Mouse (Mus musculus) limb, embryonic 14.5 days (tissue): ENCODE data around the gene AC131692.1. TPM values are rescaled to one million over a fixed set of nuclear protein-coding genes. Genes with fewer than 3 reads are reported as not detected.
A peak's percentile ranks its signal among the peaks of the same experiment; 100 is the strongest.

ENCODE experiments used
- ATAC-seq: fragments of 200-750 bp; cut with Nextera tagmentation; 2 replicates; pipeline ENCODE4 v1.8.0; 2017; ENCODE audit warnings: low read depth, moderate number of reproducible peaks, moderate TSS enrichment; ENCODE audit not compliant: low FRiP score
- DNase-seq: peaks from one replicate; pipeline ENCODE4 v3.0.0-alpha.2; 2015; ENCODE audit warnings: low spot score
- H3K27ac ChIP-seq: fragments of 300-500 bp; sonication (generic); replicated peaks from 2 replicates; pipeline ENCODE4 v1.5.1; 2014; ENCODE audit warnings: low read depth, mild to moderate bottlenecking, low read length, moderate library complexity, mixed read lengths
- H3K27me3 ChIP-seq: fragments of 300-500 bp; sonication (generic); 2 replicates; pipeline ENCODE4 v1.6.1; 2014; ENCODE audit warnings: low read length, mixed read lengths; ENCODE audit not compliant: control insufficient read depth, insufficient read depth
- H3K36me3 ChIP-seq: fragments of 300-500 bp; sonication (generic); 2 replicates; pipeline ENCODE4 v1.6.1; 2014; ENCODE audit warnings: mild to moderate bottlenecking, low read length, moderate library complexity, mixed read lengths; ENCODE audit not compliant: control insufficient read depth, insufficient read depth
- H3K4me1 ChIP-seq: fragments of 300-500 bp; sonication (generic); 2 replicates; pipeline ENCODE4 v1.6.1; 2014; ENCODE audit warnings: antibody characterized with exemption, low read length, mixed read lengths; ENCODE audit not compliant: control insufficient read depth, insufficient read depth
- H3K4me2 ChIP-seq: fragments of 300-500 bp; sonication (generic); replicated peaks from 2 replicates; pipeline ENCODE4 v1.6.1; 2014; ENCODE audit warnings: low read depth, mild to moderate bottlenecking, low read length, moderate library complexity; ENCODE audit not compliant: severe bottlenecking
- H3K4me3 ChIP-seq: fragments of 300-500 bp; sonication (generic); replicated peaks from 2 replicates; pipeline ENCODE4 v1.5.1; 2014; ENCODE audit warnings: low read length
- H3K9ac ChIP-seq: fragments of 300-500 bp; sonication (generic); 2 replicates; pipeline ENCODE4 v1.6.1; 2014; ENCODE audit warnings: mild to moderate bottlenecking, low read depth, low read length, moderate library complexity; ENCODE audit not compliant: severe bottlenecking
- H3K9me3 ChIP-seq: fragments of 300-500 bp; sonication (generic); 2 replicates; pipeline ENCODE4 v1.6.1; 2016; ENCODE audit warnings: low read length; ENCODE audit not compliant: control insufficient read depth
- POLR2A ChIP-seq: fragments of 200-500 bp; IDR thresholded peaks from 2 replicates; pipeline ENCODE4 v1.8.0; 2012; ENCODE audit warnings: inconsistent platforms, mild to moderate bottlenecking, moderate library complexity, borderline replicate concordance; ENCODE audit not compliant: insufficient read depth, insufficient read length; ENCODE audit errors: extremely low read depth
- WGBS: fragments of 180-500 bp; shearing (Covaris S2); extraction: QIAGEN DNeasy Blood & Tissue Kit; methylation state at CpG from one replicate; pipeline ENCODE4 v1.1.7; 2014; 5-methylcytosine and 5-hydroxymethylcytosine counted together
- polyA plus RNA-seq, 2 experiments: library from polyadenylated mRNA; depleted of rRNA in 1 of 2; stranded (reverse) in 1 of 2; unstranded in 1 of 2; fragments of >200 nt; fragmentation: Nextera tagmentation in 1 of 2; extraction: Ambion mirVana in 1 of 2; gene quantifications; 2 replicates each; pipeline versions ENCODE4 v1.2.1 to v1.2.3; 2012 to 2014

The AC131692.1 gene
- polyA plus RNA-seq, 2 experiments: 0.75 TPM; not detected in 1

DNA sequence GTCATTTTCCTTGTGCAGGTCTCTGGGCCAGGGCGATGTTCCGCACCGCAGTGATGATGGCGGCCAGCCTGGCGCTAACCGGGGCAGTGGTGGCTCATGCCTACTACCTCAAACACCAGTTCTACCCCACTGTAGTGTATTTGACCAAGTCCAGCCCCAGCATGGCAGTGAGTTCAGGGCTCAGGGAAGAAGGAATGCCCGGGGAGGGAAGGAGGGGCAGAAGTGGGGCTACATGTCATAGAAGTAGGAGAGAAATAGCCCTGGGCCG lies 46.4 kb upstream of the AC131692.1 start:
- Histone ChIP-seq H3K9ac (peak overlapping the region; percentile 91), H3K27ac (no peak overlapping the region), H3K27me3 (no peaks in the 10 kb centered on the region), H3K9me3 (no peaks in the 10 kb centered on the region), H3K4me1 (peaks cover 14% of the 10 kb centered on the region), H3K4me2 (peak overlapping the region; percentile 74), H3K36me3 (peaks cover 50% of the 10 kb centered on the region), H3K4me3 (peak overlapping the region; percentile 93)
- no peak for DNase-seq
- TF ChIP-seq POLR2A: no peak
- ATAC-seq: no peak
- 82% methylated on average over 8 of the region's 8 CpGs for WGBS

- H3K9ac ChIP-seq: no peak overlapping the region
- no peak overlapping the region for H3K27ac ChIP-seq
- peak overlapping the region; percentile 93; the same call in 1 of the 2 replicates for H3K4me3 ChIP-seq
- H3K9me3 ChIP-seq: no peaks in the 10 kb centered on the region
- H3K27me3 ChIP-seq: no peaks in the 10 kb centered on the region
- peaks cover 14% of the 10 kb centered on the region for H3K4me1 ChIP-seq
- TF ChIP-seq POLR2A: no peak
- H3K36me3 ChIP-seq: peaks cover 60% of the 10 kb centered on the region
- H3K4me2 ChIP-seq: no peak overlapping the region
- WGBS: 89% methylated on average over 11 of the region's 11 CpGs
- DNase-seq (no peak), ATAC-seq (no peak)
These were observed 45.4 kb upstream of the AC131692.1 start for GRCm38 (mm10) chr19:6048681-6049410.

GRCm38 (mm10) chr19:6052516-6052915 lies 41.7 kb upstream of the AC131692.1 start:
- Histone ChIP-seq H3K27ac (no peak overlapping the region), H3K4me3 (no peak overlapping the region), H3K4me2 (no peak overlapping the region), H3K9me3 (no peaks in the 10 kb centered on the region), H3K27me3 (no peaks in the 10 kb centered on the region), H3K36me3 (peaks cover 77% of the 10 kb centered on the region), H3K9ac (no peak overlapping the region), H3K4me1 (peaks cover 13% of the 10 kb centered on the region)
- WGBS: 82% methylated on average over 7 of the region's 7 CpGs
- no peak for ATAC-seq
- no peak for TF ChIP-seq POLR2A
- DNase-seq: no peak

- Histone ChIP-seq H3K9ac (no peak overlapping the region), H3K27ac (no peak overlapping the region), H3K36me3 (peaks cover 68% of the 10 kb centered on the region), H3K9me3 (no peaks in the 10 kb centered on the region), H3K27me3 (no peaks in the 10 kb centered on the region), H3K4me1 (peaks cover 9% of the 10 kb centered on the region), H3K4me3 (no peak overlapping the region), H3K4me2 (no peak overlapping the region)
- ATAC-seq: no peak
- WGBS: 80% methylated on average over 5 of the region's 5 CpGs
- DNase-seq: no peak
- no peak for TF ChIP-seq POLR2A
These were observed 39.9 kb upstream of the AC131692.1 start for GRCm38 (mm10) chr19:6054296-6054695.

DNA sequence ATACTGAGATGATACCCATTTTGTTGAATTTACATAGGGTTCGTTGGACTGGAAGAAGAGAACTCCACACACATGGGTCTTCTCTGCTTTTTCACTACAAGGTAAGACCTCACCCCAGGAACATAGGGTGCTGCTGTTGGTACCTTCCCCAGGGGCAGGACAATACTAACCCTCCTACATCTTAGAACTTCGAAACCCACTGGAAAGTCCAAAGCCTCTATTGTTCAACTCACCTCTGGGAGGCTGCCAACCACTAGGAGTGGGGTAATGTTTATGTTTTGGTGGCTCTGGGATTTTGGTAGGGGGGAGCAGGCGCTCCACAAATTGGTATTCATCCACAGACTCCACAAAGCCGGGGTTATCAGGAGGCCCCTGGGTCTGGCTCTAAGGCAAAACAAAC lies 37.5 kb upstream of the AC131692.1 start:
- WGBS: 64% methylated on average over 4 of the region's 4 CpGs
- no peaks in the 10 kb centered on the region for H3K9me3 ChIP-seq
- peaks cover 12% of the 10 kb centered on the region for H3K4me1 ChIP-seq
- no peaks in the 10 kb centered on the region for H3K27me3 ChIP-seq
- DNase-seq (no peak), ATAC-seq (no peak)
- peak overlapping the region; percentile 80 for H3K4me2 ChIP-seq
- H3K36me3 ChIP-seq: peaks cover 55% of the 10 kb centered on the region
- TF ChIP-seq POLR2A: no peak
- H3K9ac ChIP-seq: peak overlapping the region; percentile 76
- no peak overlapping the region for H3K27ac ChIP-seq
- peak overlapping the region; percentile 89 for H3K4me3 ChIP-seq
